In the genomic region with DNA sequence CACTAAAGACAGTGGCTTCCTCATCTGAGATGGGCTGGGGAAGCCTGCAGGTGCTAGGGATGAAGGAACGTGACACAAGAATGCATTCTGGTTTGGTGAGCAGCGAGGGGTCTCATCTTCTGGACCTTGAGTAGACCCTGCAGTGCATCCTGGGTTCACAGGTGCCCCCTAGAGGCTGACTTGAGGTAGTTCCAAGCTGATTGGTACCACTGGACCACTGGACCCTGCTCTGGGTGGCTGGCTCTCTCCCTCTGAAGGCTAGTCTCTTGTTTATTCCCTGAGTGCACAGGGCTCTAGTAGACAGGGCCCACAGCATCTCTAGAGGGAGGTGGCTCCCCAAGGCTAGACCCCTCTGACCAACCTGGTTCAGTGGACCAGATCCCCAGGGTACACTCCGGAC, we compare ENCODE assay signal across 8 mouse cellular contexts. TPM values are rescaled to one million over a fixed set of nuclear protein-coding genes. Genes with fewer than 3 reads are reported as not detected.
A peak's percentile ranks its signal among the peaks of the same experiment; 100 is the strongest.
DNase-seq lines count a peak whose midpoint lies in the region; ATAC-seq and TF ChIP-seq lines count a peak whose summit lies in the region.
"Had no signal": no experiment of that assay in that cellular context is flagged by ENCODE, and none has a peak within 500 bp of the region (broad histone marks: within the 10 kb centered on the region; RNA-seq: fewer than 3 reads in every experiment).

No protein-coding gene starts in this region.

- H3K4me2 ChIP-seq in hindbrain, postnatal 0 days (ENCODE audit: low read depth, low read length) = no peak overlapping the region
- no peak overlapping the region for H3K4me2 ChIP-seq in hindbrain, embryonic 14.5 days (replicated peaks)
- no peak overlapping the region for H3K4me2 ChIP-seq in intestine, postnatal 0 days (replicated peaks; ENCODE audit: low read depth)

- TF ChIP-seq CTCF in hindbrain, postnatal 0 days (IDR thresholded peaks at IDR 0.05; ENCODE audit: low read depth) = peak; percentile 59
- TF ChIP-seq CTCF in intestine, postnatal 0 days (IDR thresholded peaks at IDR 0.05; ENCODE audit: low read depth) = peak; percentile 78

- DNase-seq in hindbrain, postnatal 0 days (ENCODE audit: low spot score) = no peak
- no peak for DNase-seq in hindbrain, embryonic 14.5 days (ENCODE audit: low spot score)
- DNase-seq in CD4-positive helper T cell, adult 2 months (ENCODE audit: low read depth, low spot score) = peak; percentile 16
- peak; percentile 37 for DNase-seq in ES-E14 (ENCODE audit: low read depth, low spot score)
- DNase-seq in kidney, adult 9 months = no peak
- DNase-seq in adrenal gland, postnatal 25 days = no peak

- no peak for ATAC-seq in hindbrain, postnatal 0 days
- ATAC-seq in hindbrain, embryonic 14.5 days (ENCODE audit: low FRiP score) = no peak
- no peak for ATAC-seq in intestine, postnatal 0 days

- no peaks in the 10 kb centered on the region for H3K27me3 ChIP-seq in hindbrain, postnatal 0 days (ENCODE audit: insufficient read depth, low read length)
- H3K27me3 ChIP-seq in hindbrain, embryonic 14.5 days (ENCODE audit: control insufficient read depth, insufficient read depth, low read length) = no peaks in the 10 kb centered on the region
- no peaks in the 10 kb centered on the region for H3K27me3 ChIP-seq in intestine, postnatal 0 days (replicated peaks; ENCODE audit: control insufficient read depth, insufficient read depth, low read length)

- no peaks in the 10 kb centered on the region for H3K36me3 ChIP-seq in hindbrain, postnatal 0 days (ENCODE audit: insufficient read depth, low read length)
- H3K36me3 ChIP-seq in hindbrain, embryonic 14.5 days (replicated peaks; ENCODE audit: control insufficient read depth, insufficient read depth) = no peaks in the 10 kb centered on the region
- no peaks in the 10 kb centered on the region for H3K36me3 ChIP-seq in ES-E14 (ENCODE audit: control insufficient read depth, insufficient read depth, low read length, poor library complexity, severe bottlenecking)
- 0 out of 2 replicates have a peak, but pooled peaks cover 2% of the 10 kb centered on the region for H3K36me3 ChIP-seq in intestine, postnatal 0 days (ENCODE audit: control insufficient read depth, insufficient read depth)

- no peaks in the 10 kb centered on the region for H3K9me3 ChIP-seq in hindbrain, postnatal 0 days (ENCODE audit: low read length)
- no peaks in the 10 kb centered on the region for H3K9me3 ChIP-seq in hindbrain, embryonic 14.5 days (ENCODE audit: control insufficient read depth, low read length)
- no peaks in the 10 kb centered on the region for H3K9me3 ChIP-seq in ES-E14 (ENCODE audit: control insufficient read depth, insufficient read depth, low read depth, low read length)
- no peaks in the 10 kb centered on the region for H3K9me3 ChIP-seq in intestine, postnatal 0 days (ENCODE audit: control insufficient read depth)

- H3K9ac ChIP-seq in hindbrain, postnatal 0 days (replicated peaks; ENCODE audit: low read length) = no peak overlapping the region
- H3K9ac ChIP-seq in hindbrain, embryonic 14.5 days = no peak overlapping the region
- no peak overlapping the region for H3K9ac ChIP-seq in ES-E14 (ENCODE audit: insufficient read depth, low read depth, low read length, poor library complexity, severe bottlenecking)
- H3K9ac ChIP-seq in intestine, postnatal 0 days (ENCODE audit: low read depth, low read length) = no peak overlapping the region

- no peak overlapping the region for H3K4me3 ChIP-seq in hindbrain, postnatal 0 days (ENCODE audit: low read length)
- H3K4me3 ChIP-seq in hindbrain, embryonic 14.5 days (replicated peaks; ENCODE audit: low read length) = no peak overlapping the region
- H3K4me3 ChIP-seq in ES-E14 (ENCODE audit: insufficient read depth in 1 of 2, low read depth in 1 of 2, low read length in 2 of 2, poor library complexity in 1 of 2, severe bottlenecking in 1 of 2) = no peak overlapping the region
- no peak overlapping the region for H3K4me3 ChIP-seq in intestine, postnatal 0 days (ENCODE audit: low read depth, low read length)
- H3K4me3 ChIP-seq: myocyte had no signal

- in situ Hi-C loops in ES-E14 (cut with MboI; ENCODE audit: low sequenced_read_pairs in 2 of 2, unreplicated experiment in 2 of 2) = no loop called here

- WGBS in hindbrain, postnatal 0 days = 60% methylated on average over 3 of the region's 3 CpGs
- 69% methylated on average over 3 of the region's 3 CpGs for WGBS in hindbrain, embryonic 14.5 days
- WGBS in intestine, postnatal 0 days = 53% methylated on average over 3 of the region's 3 CpGs

- H3K27ac ChIP-seq in hindbrain, postnatal 0 days = no peak overlapping the region
- H3K27ac ChIP-seq in hindbrain, embryonic 14.5 days = no peak overlapping the region
- H3K27ac ChIP-seq in ES-E14 (ENCODE audit: insufficient read depth, low read depth, low read length, poor library complexity, severe bottlenecking) = no peak overlapping the region
- no peak overlapping the region; the same call in 1 of the 2 replicates for H3K27ac ChIP-seq in intestine, postnatal 0 days (ENCODE audit: low read depth, low read length)

- H3K4me1 ChIP-seq in hindbrain, postnatal 0 days (ENCODE audit: insufficient read depth, low read length) = peaks cover 21% of the 10 kb centered on the region
- H3K4me1 ChIP-seq in hindbrain, embryonic 14.5 days (replicated peaks; ENCODE audit: control insufficient read depth, insufficient read depth, low read length) = peaks cover 39% of the 10 kb centered on the region
- 0 out of 4 replicates have a peak, but pooled peaks cover 0 to 2% of the 10 kb centered on the region in 2 experiments for H3K4me1 ChIP-seq in ES-E14 (ENCODE audit: control insufficient read depth in 2 of 2, insufficient read depth in 2 of 2, low read length in 2 of 2, poor library complexity in 1 of 2)
- peaks cover 14% of the 10 kb centered on the region for H3K4me1 ChIP-seq in intestine, postnatal 0 days (replicated peaks; ENCODE audit: control insufficient read depth, insufficient read depth, low read length)

TF ChIP-seq in ES-E14, 5 proteins besides CTCF, POLR2A, EP300 and RAD21:
- TF ChIP-seq ZC3H11A (IDR thresholded peaks at IDR 0.05; ENCODE audit: borderline replicate concordance, low read depth, low read length) (no peak), CHD2 (IDR thresholded peaks at IDR 0.05; ENCODE audit: low read depth, low read length) (no peak), HCFC1 (IDR thresholded peaks at IDR 0.05; ENCODE audit: borderline replicate concordance, insufficient read depth, low read length) (no peak), MAFK (IDR thresholded peaks at IDR 0.05; ENCODE audit: insufficient read depth, low read depth, low read length) (no peak), ZNF384 (IDR thresholded peaks at IDR 0.05; ENCODE audit: low read depth, low read length) (no peak)
TF ChIP-seq in ES-E14: peak in this region for 0.

RNA-seq across cellular contexts. Expression of a gene that starts 6.7 kb away (rescaled TPM):
- total RNA-seq in hindbrain, postnatal 0 days (2014; rRNA removed) = 24.1 and 28.9 TPM in 2 replicates
- polyA plus RNA-seq in hindbrain, postnatal 0 days (2015; fragmentation: Nextera tagmentation; extraction: Ambion mirVana) = 23.2 and 23.4 TPM in 2 replicates
- 34.6 and 43.9 TPM in 2 replicates for polyA plus RNA-seq in hindbrain, embryonic 14.5 days (2014; fragmentation: Nextera tagmentation; extraction: Ambion mirVana)
- 3.6 and 4.5 TPM in 2 replicates for total RNA-seq in ES-E14 (2012; rRNA removed)
- 22.7 and 24.1 TPM in 2 replicates for polyA plus RNA-seq in intestine, postnatal 0 days (2015; fragmentation: Nextera tagmentation; extraction: Ambion mirVana)
- 7.8 and 13.1 TPM in 2 replicates for total RNA-seq in adrenal gland, postnatal 25 days (2021)

Comparison
In these comparisons a context has a peak if more than half of its experiments do, and no peak if none do; other contexts are left out.
1. DNase-seq: peak in CD4-positive helper T cell, adult 2 months (single experiment) and ES-E14 (single experiment); none in hindbrain, postnatal 0 days (single experiment), hindbrain, embryonic 14.5 days (single experiment), kidney, adult 9 months (single experiment) and adrenal gland, postnatal 25 days (single experiment).